Mouse (Mus musculus) MEL (cell line): ENCODE results near the gene 1700014D04Rik. TPM values are rescaled to one million over a fixed set of nuclear protein-coding genes. Genes with fewer than 3 reads are reported as not detected.

Experiments used
- DNase-seq: peaks from one replicate; pipeline ENCODE4 v3.0.0; 2011; ENCODE audit warnings: low read depth, low spot score
- H3K27ac ChIP-seq: 2 replicates; pipeline ENCODE4 v1.5.1; 2012; ENCODE audit warnings: low read depth, mild to moderate bottlenecking, control low read depth, low read length, moderate library complexity; ENCODE audit not compliant: control insufficient read depth
- H3K27me3 ChIP-seq, 2 experiments: fragments of 150-350 bp in 1 of 2; sonication (generic) in 1 of 2; 2 replicates each; pipeline ENCODE4 v1.6.1; 2012; ENCODE audit warnings: low read length in 2 of 2, mild to moderate bottlenecking in 2 of 2, improper control_type of control experiment in 1 of 2, moderate library complexity in 1 of 2; ENCODE audit not compliant: insufficient read depth in 2 of 2, control insufficient read depth in 1 of 2
- H3K36me3 ChIP-seq, 2 experiments: 2 replicates each; pipeline ENCODE4 v1.6.1; 2012 to 2014; ENCODE audit warnings: low read length in 2 of 2, improper control_type of control experiment in 1 of 2, inconsistent platforms in 1 of 2, mild to moderate bottlenecking in 1 of 2; ENCODE audit not compliant: insufficient read depth in 2 of 2, control insufficient read depth in 1 of 2
- H3K4me1 ChIP-seq, 2 experiments: fragments of 150-350 bp in 1 of 2; sonication (generic) in 1 of 2; 2 replicates each; pipeline ENCODE4 v1.6.1; 2012; ENCODE audit warnings: low read length in 2 of 2, improper control_type of control experiment in 1 of 2, mild to moderate bottlenecking in 1 of 2; ENCODE audit not compliant: insufficient read depth in 2 of 2, control insufficient read depth in 1 of 2
- H3K4me3 ChIP-seq, 2 experiments: fragments of 150-350 bp in 1 of 2; sonication (generic) in 1 of 2; 2 replicates each; pipeline ENCODE4 v1.5.1; 2012; ENCODE audit warnings: low read depth in 2 of 2, low read length in 2 of 2, mild to moderate bottlenecking in 2 of 2, moderate library complexity in 2 of 2, control low read depth in 1 of 2, improper control_type of control experiment in 1 of 2; ENCODE audit not compliant: control insufficient read depth in 1 of 2, insufficient read depth in 1 of 2
- H3K79me2 ChIP-seq: 2 replicates; pipeline ENCODE4 v1.6.1; 2012; ENCODE audit warnings: mild to moderate bottlenecking, low read length, moderate library complexity; ENCODE audit not compliant: control insufficient read depth, poor library complexity, insufficient read depth
- H3K9ac ChIP-seq: 2 replicates; pipeline ENCODE4 v1.6.1; 2012; ENCODE audit warnings: low read depth, mild to moderate bottlenecking, control low read depth, low read length, moderate library complexity; ENCODE audit not compliant: control insufficient read depth, poor library complexity, severe bottlenecking
- H3K9me3 ChIP-seq: fragments of 150-350 bp; sonication (generic); replicated peaks from 2 replicates; pipeline ENCODE4 v1.6.1; 2012; ENCODE audit warnings: mild to moderate bottlenecking, low read length, improper control_type of control experiment, moderate library complexity; ENCODE audit not compliant: insufficient read depth
- BHLHE40 ChIP-seq: IDR thresholded peaks from 2 replicates; pipeline ENCODE4 v1.6.1; 2012; ENCODE audit warnings: low read depth, mild to moderate bottlenecking, inconsistent platforms, low read length, improper control_type of control experiment, borderline replicate concordance
- CTCF ChIP-seq, 3 experiments: IDR thresholded peaks in 2 of 3; conservative IDR thresholded peaks in 1 of 3; 2 replicates each; pipeline ENCODE4 v1.5.1; 2011 to 2012; ENCODE audit warnings: low read length in 3 of 3, low read depth in 2 of 3, mild to moderate bottlenecking in 2 of 3, improper control_type of control experiment in 1 of 3, inconsistent platforms in 1 of 3, mixed read lengths in 1 of 3, moderate library complexity in 1 of 3; ENCODE audit not compliant: control insufficient read depth in 1 of 3, insufficient read depth in 1 of 3, poor library complexity in 1 of 3, severe bottlenecking in 1 of 3
- E2F4 ChIP-seq: IDR thresholded peaks from 2 replicates; pipeline ENCODE4 v1.6.1; 2011; ENCODE audit warnings: low read depth, low read length, improper control_type of control experiment, borderline replicate concordance
- ELF1 ChIP-seq: IDR thresholded peaks from 2 replicates; pipeline ENCODE4 v1.6.1; 2014; ENCODE audit warnings: low read depth, mild to moderate bottlenecking, inconsistent platforms, low read length, improper control_type of control experiment, moderate library complexity
- EP300 ChIP-seq, 2 experiments: IDR thresholded peaks; 2 replicates each; pipeline ENCODE4 v1.6.1; 2011; ENCODE audit warnings: improper control_type of control experiment in 2 of 2, low read length in 2 of 2, low read depth in 1 of 2, mild to moderate bottlenecking in 1 of 2
- ETS1 ChIP-seq: IDR thresholded peaks from 2 replicates; pipeline ENCODE4 v1.6.1; 2012; ENCODE audit warnings: low read depth, mild to moderate bottlenecking, inconsistent platforms, low read length, improper control_type of control experiment, moderate library complexity
- GATA1 ChIP-seq: IDR thresholded peaks from 2 replicates; pipeline ENCODE4 v1.6.1; 2011; ENCODE audit warnings: low read depth, low read length, improper control_type of control experiment
- HCFC1 ChIP-seq: IDR thresholded peaks from 2 replicates; pipeline ENCODE4 v1.6.1; 2012; ENCODE audit warnings: low read depth, mild to moderate bottlenecking, inconsistent platforms, low read length, improper control_type of control experiment, moderate library complexity
- KAT2A ChIP-seq: conservative IDR thresholded peaks from 2 replicates; pipeline ENCODE4 v1.6.1; 2012; ENCODE audit warnings: low read depth, low read length, improper control_type of control experiment, inconsistent platforms
- MAX ChIP-seq: IDR thresholded peaks from 2 replicates; pipeline ENCODE4 v1.6.1; 2011; ENCODE audit warnings: low read length, improper control_type of control experiment
- MAZ ChIP-seq: IDR thresholded peaks from 2 replicates; pipeline ENCODE4 v1.6.1; 2012; ENCODE audit warnings: low read depth, mild to moderate bottlenecking, inconsistent platforms, low read length, improper control_type of control experiment
- MEF2A ChIP-seq: IDR thresholded peaks from 2 replicates; pipeline ENCODE4 v1.6.1; 2014; ENCODE audit warnings: low read depth, mild to moderate bottlenecking, inconsistent platforms, low read length, improper control_type of control experiment; ENCODE audit not compliant: poor library complexity, insufficient replicate concordance, severe bottlenecking; ENCODE audit errors: extremely low read depth
- MXI1 ChIP-seq: IDR thresholded peaks from 2 replicates; pipeline ENCODE4 v1.6.1; 2011; ENCODE audit warnings: mild to moderate bottlenecking, low read depth, low read length, improper control_type of control experiment
- MYB ChIP-seq: IDR thresholded peaks from 2 replicates; pipeline ENCODE4 v1.6.1; 2011; ENCODE audit warnings: mild to moderate bottlenecking, low read depth, low read length, improper control_type of control experiment
- NELFE ChIP-seq: IDR thresholded peaks from 2 replicates; pipeline ENCODE4 v1.6.1; 2011; ENCODE audit warnings: low read depth, low read length, improper control_type of control experiment
- NRF1 ChIP-seq: IDR thresholded peaks from 2 replicates; pipeline ENCODE4 v1.6.1; 2014; ENCODE audit warnings: low read depth, mild to moderate bottlenecking, inconsistent platforms, low read length, improper control_type of control experiment, moderate library complexity; ENCODE audit not compliant: poor library complexity, insufficient read depth, severe bottlenecking
- POLR2A ChIP-seq, 2 experiments: IDR thresholded peaks; 2 replicates each; pipeline ENCODE4 v1.6.1; 2011 to 2012; ENCODE audit warnings: low read length in 2 of 2, mild to moderate bottlenecking in 2 of 2, control low read depth in 1 of 2, improper control_type of control experiment in 1 of 2, low read depth in 1 of 2, moderate library complexity in 1 of 2; ENCODE audit not compliant: control insufficient read depth in 1 of 2, insufficient read depth in 1 of 2, poor library complexity in 1 of 2
- POLR2AphosphoS2 ChIP-seq: IDR thresholded peaks from 2 replicates; pipeline ENCODE4 v1.6.1; 2011; ENCODE audit warnings: low read length, improper control_type of control experiment
- POLR2AphosphoS5 ChIP-seq: IDR thresholded peaks from 2 replicates; pipeline ENCODE4 v1.6.1; 2012; ENCODE audit warnings: low read depth, borderline replicate concordance, mild to moderate bottlenecking, inconsistent platforms, low read length, moderate library complexity, mixed read lengths
- RAD21 ChIP-seq: IDR thresholded peaks from 2 replicates; pipeline ENCODE4 v1.6.1; 2011; ENCODE audit warnings: mild to moderate bottlenecking, low read depth, low read length, improper control_type of control experiment
- RCOR1 ChIP-seq: IDR thresholded peaks from 2 replicates; pipeline ENCODE4 v1.6.1; 2012; ENCODE audit warnings: low read depth, mild to moderate bottlenecking, inconsistent platforms, low read length, improper control_type of control experiment
- SIN3A ChIP-seq: IDR thresholded peaks from 2 replicates; pipeline ENCODE4 v1.6.1; 2012; ENCODE audit warnings: low read length, improper control_type of control experiment, inconsistent platforms
- SMC3 ChIP-seq: IDR thresholded peaks from 2 replicates; pipeline ENCODE4 v1.6.1; 2011; ENCODE audit warnings: low read depth, low read length, improper control_type of control experiment
- TBP ChIP-seq: IDR thresholded peaks from 2 replicates; pipeline ENCODE4 v1.8.0; 2011; ENCODE audit warnings: low read depth, low read length, improper control_type of control experiment
- TCF12 ChIP-seq: IDR thresholded peaks from 2 replicates; pipeline ENCODE4 v1.6.1; 2014; ENCODE audit warnings: low read depth, mild to moderate bottlenecking, inconsistent platforms, low read length, improper control_type of control experiment, moderate library complexity
- ZC3H11A ChIP-seq: IDR thresholded peaks from 2 replicates; pipeline ENCODE4 v1.6.1; 2012; ENCODE audit warnings: low read depth, mild to moderate bottlenecking, inconsistent platforms, low read length, improper control_type of control experiment
- ZKSCAN1 ChIP-seq: IDR thresholded peaks from 2 replicates; pipeline ENCODE4 v1.6.1; 2012; ENCODE audit warnings: low read depth, mild to moderate bottlenecking, inconsistent platforms, low read length, improper control_type of control experiment, moderate library complexity
- ZMIZ1 ChIP-seq: IDR thresholded peaks from 2 replicates; pipeline ENCODE4 v1.6.1; 2012; ENCODE audit warnings: low read depth, mild to moderate bottlenecking, inconsistent platforms, low read length, improper control_type of control experiment, moderate library complexity
- ZNF384 ChIP-seq: IDR thresholded peaks from 2 replicates; pipeline ENCODE4 v1.6.1; 2012; ENCODE audit warnings: low read depth, mild to moderate bottlenecking, inconsistent platforms, low read length, improper control_type of control experiment
- polyA plus RNA-seq, 2 experiments: library from polyadenylated mRNA; stranded (reverse) in 1 of 2; unstranded in 1 of 2; fragments of >175 nt in 1 of 2; fragments of >200 nt in 1 of 2; gene quantifications; 2 replicates each; pipeline versions ENCODE4 v1.2.1 to v1.2.4; 2012; ENCODE audit warnings: low replicate concordance in 2 of 2, low read depth in 1 of 2; ENCODE audit not compliant: insufficient read length in 2 of 2, insufficient read depth in 1 of 2, missing spikeins in 1 of 2
- total RNA-seq: library from RNA; depleted of rRNA; stranded (reverse); fragments of 300-350 nt; gene quantifications from 2 replicates; pipeline ENCODE4 v1.2.3, GENCODE M21; 2012

1700014D04Rik gene
- total and polyA plus RNA-seq, 3 experiments: 0.06 TPM; not detected in 2

GRCm38 (mm10) chr13:59738455-59738854, 8.1 kb downstream of the 1700014D04Rik start:
- Histone ChIP-seq H3K36me3 (peaks cover 0 to 6% of the 10 kb centered on the region in 2 experiments; a peak in 2 of 4 replicates), H3K27me3 (no peaks in the 10 kb centered on the region), H3K9ac (no peak overlapping the region), H3K9me3 (no peaks in the 10 kb centered on the region), H3K79me2 (no peaks in the 10 kb centered on the region), H3K4me1 (peaks cover 0 to 13% of the 10 kb centered on the region in 2 experiments; a peak in 2 of 4 replicates), H3K4me3 (no peak overlapping the region), H3K27ac (no peak overlapping the region)
- DNase-seq: no peak
- TF ChIP-seq TBP (no peak), POLR2AphosphoS5 (no peak), MAX (no peak), TCF12 (no peak), BHLHE40 (no peak), SMC3 (no peak), SIN3A (no peak), POLR2A (IDR thresholded peaks at IDR 0.05; ENCODE audit: control insufficient read depth in 1 of 2, insufficient read depth in 1 of 2, low read depth in 1 of 2, low read length in 2 of 2, poor library complexity in 1 of 2) (no peak), MAZ (no peak), HCFC1 (no peak), ZKSCAN1 (no peak), ELF1 (no peak), RAD21 (no peak), E2F4 (no peak), NRF1 (no peak), ZMIZ1 (no peak), ETS1 (no peak)

GRCm38 (mm10) chr13:59735190-59735589, 11.4 kb downstream of the 1700014D04Rik start:
- peak; percentile 86 for DNase-seq
- no peaks in the 10 kb centered on the region for H3K27me3 ChIP-seq
- no peaks in the 10 kb centered on the region for H3K9me3 ChIP-seq
- no peak overlapping the region for H3K4me3 ChIP-seq
- no peak overlapping the region for H3K9ac ChIP-seq
- peaks cover 0 to 14% of the 10 kb centered on the region in 2 experiments; a peak in 2 of 4 replicates for H3K4me1 ChIP-seq
- H3K36me3 ChIP-seq: peaks cover 0 to 6% of the 10 kb centered on the region in 2 experiments; a peak in 2 of 4 replicates
- TF ChIP-seq HCFC1: no peak
- TF ChIP-seq ZMIZ1: no peak
- TF ChIP-seq RAD21: peak; percentile 6; the same call in 1 of the 2 replicates
- no peak for TF ChIP-seq ETS1
- no peak for TF ChIP-seq ZNF384
- no peak for TF ChIP-seq TBP
- no peak for TF ChIP-seq MEF2A
- no peak for TF ChIP-seq NELFE
- TF ChIP-seq NRF1: no peak
- no peak for TF ChIP-seq POLR2AphosphoS2
- no peak for TF ChIP-seq RCOR1
- TF ChIP-seq EP300 (IDR thresholded peaks at IDR 0.05; ENCODE audit: low read depth in 1 of 2, low read length in 2 of 2): no peak
- no peak for TF ChIP-seq MXI1
- TF ChIP-seq SIN3A: no peak
- no peak for TF ChIP-seq TCF12
- 0 out of 2 replicates have a peak, but pooled peaks have one; percentile 30 for TF ChIP-seq MAZ
- peak; percentile 13 to 52 (median 17); a peak in 2 of 6 replicates for TF ChIP-seq CTCF (IDR thresholded peaks at IDR 0.05 in 2 of 3, conservative IDR thresholded peaks at IDR 0.05 in 1 of 3; ENCODE audit: control insufficient read depth in 1 of 3, insufficient read depth in 1 of 3, low read depth in 2 of 3, low read length in 3 of 3, poor library complexity in 1 of 3, severe bottlenecking in 1 of 3)
- no peak for TF ChIP-seq GATA1
- no peak for TF ChIP-seq E2F4
- TF ChIP-seq ZKSCAN1: no peak
- peak; percentile 51 for TF ChIP-seq SMC3
- 0 out of 2 replicates have a peak, but pooled peaks have one; percentile 15 for TF ChIP-seq ZC3H11A
- TF ChIP-seq KAT2A: no peak
- no peak for TF ChIP-seq MYB
- H3K79me2 ChIP-seq: no peaks in the 10 kb centered on the region
- H3K27ac ChIP-seq: no peak overlapping the region
